Mouse (Mus musculus): ENCODE measurements around the gene S1pr5.
"Not testable (repeated sequence)": the region's sequence is repeated elsewhere in the genome, so short reads cannot be mapped to it uniquely, and the experiment has no call there.

Gene S1pr5

DNA sequence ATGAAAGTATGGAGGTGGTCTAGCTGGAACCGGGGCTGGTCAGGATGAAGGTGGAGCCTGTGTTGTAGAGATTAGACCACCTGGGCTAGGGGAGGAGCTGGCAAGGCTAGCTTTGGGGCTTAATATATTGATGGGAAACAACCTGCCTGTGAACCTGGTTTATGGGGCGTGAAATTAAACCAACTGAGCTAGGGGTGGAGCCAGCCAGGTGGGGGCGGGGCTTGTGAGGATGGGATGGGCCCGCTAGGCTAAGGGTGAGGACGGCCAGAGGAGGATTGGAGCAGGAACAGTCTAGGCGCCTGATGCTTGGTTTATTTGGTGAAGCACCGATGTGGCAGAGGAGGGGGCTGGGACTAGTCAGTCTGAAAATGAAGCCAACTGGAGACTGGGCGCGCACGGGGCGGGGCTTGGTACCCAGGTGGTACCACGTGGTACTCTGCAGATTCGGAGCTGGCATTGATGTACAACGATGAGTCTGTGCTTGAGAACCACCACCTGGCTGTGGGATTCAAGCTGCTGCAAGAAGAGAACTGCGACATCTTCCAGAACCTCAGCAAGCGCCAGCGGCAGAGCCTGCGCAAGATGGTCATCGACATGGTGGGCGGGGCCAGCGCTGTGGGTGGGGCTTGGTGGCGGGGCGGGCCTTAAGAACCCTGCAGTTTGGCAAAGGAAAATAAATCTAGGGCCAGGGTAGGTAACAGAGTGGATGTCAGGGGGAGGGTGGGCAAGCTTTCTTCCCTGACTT lies 43.5 kb downstream of the S1pr5 start:
- no peak for DNase-seq (ENCODE audit: low spot score)

DNA sequence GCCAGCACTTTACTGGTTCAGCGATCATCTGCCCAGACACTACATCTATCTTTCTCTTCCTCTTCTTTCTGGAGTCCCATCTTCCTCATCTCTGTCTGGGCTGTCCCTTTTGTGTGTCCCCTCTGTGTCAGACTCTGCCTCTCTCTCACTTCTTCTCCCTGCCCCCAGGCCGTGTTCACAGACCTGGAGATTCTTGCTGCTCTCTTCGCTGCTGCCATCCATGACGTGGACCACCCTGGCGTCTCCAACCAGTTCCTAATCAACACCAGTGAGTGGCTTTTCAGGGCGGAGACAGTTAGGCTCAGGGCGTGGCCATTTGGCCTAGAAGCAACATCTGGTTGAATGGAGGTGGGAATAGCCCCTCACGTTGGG lies 44.1 kb downstream of the S1pr5 start:
- DNase-seq (ENCODE audit: low spot score): no peak

DNA sequence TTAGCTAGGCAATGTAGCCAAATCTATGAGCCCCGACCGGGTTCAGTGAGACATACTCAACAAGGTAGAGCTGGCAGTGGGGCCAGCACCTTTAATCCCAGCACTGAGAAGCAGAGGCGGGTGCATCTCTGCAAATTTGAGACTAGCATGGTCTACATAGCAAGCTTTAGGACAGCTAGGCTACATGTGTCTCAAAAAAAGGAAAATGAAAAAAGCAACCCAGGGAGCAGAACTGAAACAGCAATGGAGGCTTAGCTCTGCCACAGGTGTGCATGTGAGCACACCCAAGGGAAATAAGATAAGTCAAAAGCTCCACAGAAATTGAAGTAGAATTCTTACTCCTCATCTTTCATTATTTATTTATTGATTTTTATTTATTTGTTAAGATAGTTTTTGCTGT lies 49.3 kb downstream of the S1pr5 start:
- DNase-seq (ENCODE audit: low spot score): no peak

DNA sequence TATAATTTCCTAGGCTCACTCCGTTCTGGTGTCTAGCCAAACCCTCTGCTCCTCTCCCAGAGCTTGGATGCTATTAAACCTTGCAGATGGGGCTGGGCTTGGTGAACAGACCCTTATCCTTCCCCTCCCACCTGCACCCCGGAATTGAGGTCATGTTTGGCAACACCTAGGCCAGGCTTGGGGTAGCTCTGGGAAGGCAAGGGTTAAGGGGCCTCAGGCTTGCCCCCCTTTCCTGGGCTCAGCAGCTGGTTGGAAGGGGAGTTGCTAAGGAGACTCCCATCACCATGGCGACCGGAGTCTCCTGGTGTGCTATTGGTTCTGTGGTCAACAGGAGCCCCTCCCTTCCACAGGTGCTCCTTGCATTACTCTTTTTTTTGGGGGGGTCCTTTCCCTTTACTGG lies 50.3 kb downstream of the S1pr5 start:
- peak; percentile 14 for DNase-seq (ENCODE audit: low spot score)

DNA sequence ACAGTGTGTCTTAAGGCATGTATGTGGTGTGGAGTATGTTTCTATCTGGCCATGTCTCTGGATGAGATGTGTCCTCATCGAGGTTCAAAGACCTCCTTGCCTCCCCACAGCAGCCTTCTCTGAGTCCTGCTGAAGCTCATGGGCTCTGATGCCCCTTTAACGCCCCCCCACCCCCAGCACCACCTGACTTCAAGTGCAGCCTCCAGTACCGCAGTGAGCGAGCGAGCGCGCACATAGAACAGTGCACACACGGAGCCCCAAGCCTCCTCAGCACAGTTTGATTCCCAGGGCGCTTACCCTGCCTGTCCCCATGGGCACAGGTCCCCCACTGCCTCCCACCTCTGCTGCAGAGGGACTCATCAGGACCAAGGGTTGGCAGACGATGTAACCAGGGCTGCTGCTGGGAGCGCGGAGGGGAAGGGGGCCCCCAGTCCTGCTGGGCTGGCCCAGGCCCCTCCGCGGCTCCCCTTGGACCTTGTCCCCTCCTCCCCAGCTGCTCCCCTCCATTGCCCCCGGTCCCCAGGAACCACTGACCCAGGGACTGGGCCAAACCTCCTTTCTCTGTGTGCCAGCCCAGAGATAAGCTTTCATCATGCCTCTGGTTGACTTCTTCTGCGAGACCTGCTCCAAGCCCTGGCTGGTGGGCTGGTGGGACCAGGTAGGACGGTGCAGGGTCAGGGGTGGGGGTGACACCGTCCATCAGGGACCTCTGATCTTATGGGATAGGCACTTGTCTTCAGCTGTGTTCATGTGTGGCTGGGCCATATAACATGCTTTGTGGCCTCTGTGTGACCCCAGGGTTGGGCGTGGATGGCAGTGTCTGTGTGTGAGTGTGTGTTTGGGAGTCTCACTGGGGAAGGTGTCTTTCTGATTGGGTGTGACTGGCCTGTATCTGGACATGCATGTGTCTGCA lies 51.5 kb downstream of the S1pr5 start:
- no peak for DNase-seq (ENCODE audit: low spot score)

DNA sequence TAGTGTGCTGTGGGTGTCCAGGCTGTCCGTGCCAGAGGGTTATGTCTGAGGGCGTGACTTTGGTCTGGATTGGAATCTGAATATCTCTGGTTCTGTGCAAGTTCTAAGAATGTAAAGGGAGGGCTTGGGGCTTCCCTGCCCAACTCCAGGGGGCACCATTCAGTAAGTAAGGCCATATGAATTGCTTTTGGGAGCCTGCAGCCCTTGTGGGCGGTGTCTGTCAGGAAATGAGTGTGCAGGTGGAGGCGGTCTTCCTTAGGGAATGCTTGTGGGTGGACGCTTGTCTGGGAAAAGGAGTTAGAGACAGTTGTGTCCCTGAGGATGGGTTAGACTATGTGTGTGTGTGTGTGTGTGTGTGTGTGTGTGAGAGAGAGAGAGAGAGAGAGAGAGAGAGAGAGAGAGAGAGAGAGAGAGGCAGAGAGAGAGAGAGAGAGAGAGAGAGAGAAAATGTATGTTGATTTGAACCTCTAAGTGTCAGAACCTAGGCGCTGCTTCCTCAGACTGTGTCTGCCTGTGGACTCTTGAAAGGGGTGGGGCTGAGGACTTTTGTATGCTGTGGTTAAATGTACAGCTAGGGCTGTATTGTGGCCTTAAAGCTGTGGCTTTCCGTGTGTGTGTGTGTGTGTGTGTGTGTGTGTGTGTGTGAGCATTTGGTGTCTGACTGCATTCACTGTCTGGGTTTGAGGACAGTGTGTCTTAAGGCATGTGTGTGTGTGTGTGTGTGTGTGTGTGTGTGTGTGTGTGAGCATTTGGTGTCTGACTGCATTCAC lies 52.3 kb downstream of the S1pr5 start:
- DNase-seq (ENCODE audit: low spot score): not testable (repeated sequence)

DNA sequence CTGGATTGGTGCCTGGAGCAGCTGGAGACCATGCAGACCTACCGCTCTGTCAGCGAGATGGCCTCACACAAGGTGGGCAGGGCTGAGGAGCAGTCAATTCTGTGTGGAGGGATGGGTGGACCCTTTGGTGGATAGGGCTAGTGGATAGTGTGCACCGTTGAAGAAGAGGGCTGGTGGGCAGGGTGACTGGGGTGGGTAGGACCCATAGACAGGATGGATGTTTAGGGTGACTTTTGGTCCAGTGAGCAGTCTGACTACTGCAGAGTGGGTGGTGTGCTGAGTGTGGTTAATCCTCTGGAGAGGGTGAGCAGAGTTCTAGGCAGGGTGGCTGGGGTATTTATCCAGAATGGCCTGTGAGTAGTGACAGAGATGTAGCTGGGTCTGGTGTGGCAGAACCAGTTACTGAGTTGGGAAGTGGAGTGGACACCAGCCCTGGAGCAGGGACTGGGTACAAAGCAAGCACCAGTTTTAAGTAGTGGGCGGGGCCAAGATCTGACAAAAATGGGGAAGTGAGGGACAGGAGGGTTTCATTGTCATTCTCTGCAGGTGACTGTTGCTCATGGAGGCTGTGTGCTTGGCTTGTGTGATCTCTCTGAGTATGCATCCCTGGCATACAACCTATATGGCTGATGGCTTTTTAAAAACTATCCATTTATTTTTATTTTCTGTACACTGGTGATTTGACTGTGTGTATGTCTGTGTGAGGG lies 53.3 kb downstream of the S1pr5 start:
- DNase-seq (ENCODE audit: low spot score): no peak

DNA sequence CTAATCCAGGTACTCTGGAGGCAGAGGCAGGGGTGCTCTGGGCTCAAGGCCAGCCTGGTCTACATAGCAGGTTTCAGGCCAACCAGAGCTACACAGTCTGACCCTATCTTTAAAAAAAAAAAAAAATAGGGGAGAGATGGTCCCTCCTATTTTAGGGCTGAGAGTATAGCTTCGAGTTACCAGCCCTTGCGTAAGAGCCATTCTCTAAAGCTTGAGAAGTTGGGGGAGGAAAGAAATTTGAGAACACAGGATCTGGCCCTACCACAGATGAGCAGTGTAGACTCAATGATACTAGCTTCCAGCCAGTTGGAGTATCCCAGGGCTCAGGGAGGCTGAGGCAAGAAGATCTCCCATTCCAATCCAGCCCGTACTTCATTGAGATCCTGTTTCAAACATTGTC lies 54.5 kb downstream of the S1pr5 start:
- DNase-seq (ENCODE audit: low spot score): no peak
